Mouse (Mus musculus): ENCODE measurements at regions not wholly inside any gene's neighbourhood (a gene's known extent, or its start where the extent isn't known, plus 50 kb on each side); places are given as distances from the start of the nearest gene placed in this dataset.

- TF ChIP-seq CTCF (IDR thresholded peaks at IDR 0.05) (no peak), EP300 (IDR thresholded peaks at IDR 0.05) (no peak)
These were observed 258.4 kb downstream of the Cryba4 start for GRCm38 (mm10) chr5:111993930-111994329.
